Mouse (Mus musculus): ENCODE results near the gene Lyst. TPM values are rescaled to one million over a fixed set of nuclear protein-coding genes. Genes with fewer than 3 reads are reported as not detected.
"Not testable (repeated sequence)": the region's sequence is repeated elsewhere in the genome, so short reads cannot be mapped to it uniquely, and the experiment has no call there.

Gene Lyst
- total RNA-seq, 2 experiments from 2014 or later = 18.0 to 22.6 TPM

GRCm38 (mm10) chr13:13777696-13778095 lies 187.5 kb downstream of the Lyst start:
- no peak for DNase-seq (ENCODE audit: low spot score in 2 of 2)

- DNase-seq (ENCODE audit: low spot score in 2 of 2) = no peak
Measured at GRCm38 (mm10) chr13:13778837-13779458, 188.8 kb downstream of the Lyst start.

GRCm38 (mm10) chr13:13780271-13780670 lies 190.1 kb downstream of the Lyst start:
- DNase-seq (ENCODE audit: low spot score in 2 of 2) = no peak

- no peak for DNase-seq (ENCODE audit: low spot score in 2 of 2)
Measured at GRCm38 (mm10) chr13:13781026-13781425, 190.8 kb downstream of the Lyst start.

GRCm38 (mm10) chr13:13783296-13783695 lies 193.1 kb downstream of the Lyst start:
- DNase-seq (ENCODE audit: low spot score in 2 of 2) = no peak

GRCm38 (mm10) chr13:13783894-13784419 lies 193.8 kb downstream of the Lyst start, which contains the start of gene Gng4:
TSS of gene Gng4 (plus strand) at chr13:13784059.
- DNase-seq (ENCODE audit: low spot score in 2 of 2) = peak; percentile 51 to 66

GRCm38 (mm10) chr13:13784420-13784936 lies 194.3 kb downstream of the Lyst start:
- peak in 1 of 2 experiments; percentile 29 for DNase-seq (ENCODE audit: low spot score in 2 of 2)

- DNase-seq (ENCODE audit: low spot score in 2 of 2) = peak in 1 of 2 experiments; percentile 13
Measured at GRCm38 (mm10) chr13:13784981-13785783, 195.0 kb downstream of the Lyst start.

GRCm38 (mm10) chr13:13786971-13787370 lies 196.8 kb downstream of the Lyst start:
- DNase-seq (ENCODE audit: low spot score in 2 of 2) = no peak

GRCm38 (mm10) chr13:13788070-13788469 lies 197.9 kb downstream of the Lyst start:
- no peak for DNase-seq (ENCODE audit: low spot score in 2 of 2)

GRCm38 (mm10) chr13:13791981-13792380 lies 201.8 kb downstream of the Lyst start:
- no peak for DNase-seq (ENCODE audit: low spot score in 2 of 2)

GRCm38 (mm10) chr13:13795166-13795832 lies 205.1 kb downstream of the Lyst start:
- DNase-seq (ENCODE audit: low spot score in 2 of 2) = no peak

- no peak for DNase-seq (ENCODE audit: low spot score in 2 of 2)
Measured at GRCm38 (mm10) chr13:13796082-13796481, 205.9 kb downstream of the Lyst start.

GRCm38 (mm10) chr13:13797816-13798215 lies 207.6 kb downstream of the Lyst start:
- DNase-seq (ENCODE audit: low spot score in 2 of 2) = not testable (repeated sequence)

GRCm38 (mm10) chr13:13798775-13799174 lies 208.6 kb downstream of the Lyst start:
- DNase-seq (ENCODE audit: low spot score in 2 of 2) = no peak

GRCm38 (mm10) chr13:13808337-13809132 lies 218.3 kb downstream of the Lyst start:
- no peak for DNase-seq (ENCODE audit: low spot score in 2 of 2)

GRCm38 (mm10) chr13:13810885-13811284 lies 220.7 kb downstream of the Lyst start:
- no peak for DNase-seq (ENCODE audit: low spot score in 2 of 2)

GRCm38 (mm10) chr13:13818696-13819095 lies 228.5 kb downstream of the Lyst start:
- DNase-seq (ENCODE audit: low spot score in 2 of 2) = no peak

- DNase-seq (ENCODE audit: low spot score in 2 of 2) = no peak
Measured at GRCm38 (mm10) chr13:13820234-13821123, 230.3 kb downstream of the Lyst start.

Measured in adrenal gland, adult 18-20 months (tissue).